Mouse (Mus musculus) limb, embryonic 12.5 days (tissue): ENCODE data around the gene Pde4d. TPM values are rescaled to one million over a fixed set of nuclear protein-coding genes. Genes with fewer than 3 reads are reported as not detected.
A peak's percentile ranks its signal among the peaks of the same experiment; 100 is the strongest.

Source experiments
- ATAC-seq: fragments of 200-750 bp; cut with Nextera tagmentation; 2 replicates; pipeline ENCODE4 v1.8.0; 2017; ENCODE audit warnings: low read depth, moderate TSS enrichment; ENCODE audit not compliant: insufficient number of reproducible peaks, insufficient read depth, low FRiP score, low TSS enrichment
- H3K27ac ChIP-seq: fragments of 300-500 bp; sonication (generic); 2 replicates; pipeline ENCODE4 v1.5.1; 2016; ENCODE audit warnings: mild to moderate bottlenecking, moderate library complexity
- H3K27me3 ChIP-seq: fragments of 300-500 bp; sonication (generic); 2 replicates; pipeline ENCODE4 v1.6.1; 2016; ENCODE audit warnings: mild to moderate bottlenecking, moderate library complexity
- H3K36me3 ChIP-seq: fragments of 300-500 bp; sonication (generic); 2 replicates; pipeline ENCODE4 v1.6.1; 2016; ENCODE audit warnings: mild to moderate bottlenecking, moderate library complexity
- H3K4me1 ChIP-seq: fragments of 300-500 bp; sonication (generic); replicated peaks from 2 replicates; pipeline ENCODE4 v1.6.1; 2016
- H3K4me2 ChIP-seq: fragments of 300-500 bp; sonication (generic); 2 replicates; pipeline ENCODE4 v1.6.1; 2016; ENCODE audit warnings: mild to moderate bottlenecking, moderate library complexity
- H3K4me3 ChIP-seq: fragments of 300-500 bp; sonication (generic); replicated peaks from 2 replicates; pipeline ENCODE4 v1.5.1; 2016; ENCODE audit warnings: mild to moderate bottlenecking
- H3K9ac ChIP-seq: fragments of 300-500 bp; sonication (generic); replicated peaks from 2 replicates; pipeline ENCODE4 v1.6.1; 2016; ENCODE audit warnings: mild to moderate bottlenecking, moderate library complexity
- H3K9me3 ChIP-seq: fragments of 300-500 bp; sonication (generic); 2 replicates; pipeline ENCODE4 v1.6.1; 2016; ENCODE audit warnings: mild to moderate bottlenecking, moderate library complexity
- WGBS: fragments of 180-500 bp; shearing (Covaris S2); methylation state at CpG from one replicate; pipeline ENCODE4 v1.1.7; 2016; 5-methylcytosine and 5-hydroxymethylcytosine counted together
- polyA plus RNA-seq: library from polyadenylated mRNA; unstranded; fragments of >200 nt; fragmentation: Nextera tagmentation; extraction: Ambion mirVana; gene quantifications from 2 replicates; pipeline ENCODE4 v1.2.1, GENCODE M21; 2016

The Pde4d gene
- polyA plus RNA-seq, 1 experiment from 2014 or later: 23.7 TPM

DNA sequence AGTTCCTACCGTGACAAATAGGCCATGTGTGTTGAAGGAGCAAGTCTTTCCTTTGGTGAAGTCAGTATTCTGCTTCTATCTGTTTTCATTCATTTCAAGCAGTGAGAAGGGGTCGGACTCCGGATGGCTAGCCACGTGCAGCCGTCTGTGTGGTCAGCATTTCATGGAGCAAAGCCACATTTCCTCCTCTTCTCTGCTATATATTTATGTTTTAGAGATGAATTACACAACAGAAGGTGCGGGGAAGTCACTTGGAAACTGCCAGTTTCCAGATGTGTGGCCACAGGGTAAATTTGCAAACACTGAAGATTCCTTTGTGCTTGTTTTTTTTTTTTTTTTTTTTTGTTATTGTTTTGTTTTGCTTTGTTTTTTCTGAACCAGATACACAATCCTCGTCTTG, 828.0 kb downstream of the Pde4d start:
- H3K9ac ChIP-seq: no peak overlapping the region
- no peak overlapping the region for H3K27ac ChIP-seq
- H3K9me3 ChIP-seq: peaks cover 8% of the 10 kb centered on the region; the same call in 1 of the 2 replicates
- no peak overlapping the region for H3K4me3 ChIP-seq
- no peaks in the 10 kb centered on the region for H3K36me3 ChIP-seq
- ATAC-seq: no peak
- H3K27me3 ChIP-seq: no peaks in the 10 kb centered on the region
- peaks cover 14% of the 10 kb centered on the region for H3K4me1 ChIP-seq
- H3K4me2 ChIP-seq: no peak overlapping the region
- WGBS: 43% methylated on average over 7 of the region's 7 CpGs

DNA sequence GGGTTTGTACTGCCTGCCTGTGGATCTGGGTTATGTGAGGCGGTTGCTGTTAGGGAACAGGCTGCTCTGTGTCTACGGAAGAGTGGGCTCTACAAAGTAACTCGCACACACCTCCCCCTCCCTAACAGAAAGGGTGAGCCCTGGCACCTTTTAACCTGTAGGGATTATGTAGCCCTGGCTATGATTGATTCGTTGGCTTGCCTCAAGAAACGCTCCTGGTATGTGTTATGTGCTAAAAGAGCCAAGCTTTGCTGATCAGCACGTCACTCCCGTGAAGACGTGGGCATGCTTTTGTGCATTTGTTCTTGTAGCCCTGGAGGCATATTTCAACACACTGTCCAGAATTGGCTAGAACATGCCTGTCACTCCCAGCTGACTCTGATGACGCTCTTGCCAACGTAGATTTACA, 828.8 kb downstream of the Pde4d start:
- ATAC-seq: no peak
- H3K9me3 ChIP-seq: peaks cover 8% of the 10 kb centered on the region; the same call in 1 of the 2 replicates
- no peak overlapping the region for H3K4me3 ChIP-seq
- 43% methylated on average over 10 of the region's 10 CpGs for WGBS
- H3K4me2 ChIP-seq: peak overlapping the region; percentile 29; the same call in 1 of the 2 replicates
- peaks cover 14% of the 10 kb centered on the region for H3K4me1 ChIP-seq
- H3K36me3 ChIP-seq: no peaks in the 10 kb centered on the region
- no peaks in the 10 kb centered on the region for H3K27me3 ChIP-seq
- H3K9ac ChIP-seq: no peak overlapping the region
- H3K27ac ChIP-seq: no peak overlapping the region

DNA sequence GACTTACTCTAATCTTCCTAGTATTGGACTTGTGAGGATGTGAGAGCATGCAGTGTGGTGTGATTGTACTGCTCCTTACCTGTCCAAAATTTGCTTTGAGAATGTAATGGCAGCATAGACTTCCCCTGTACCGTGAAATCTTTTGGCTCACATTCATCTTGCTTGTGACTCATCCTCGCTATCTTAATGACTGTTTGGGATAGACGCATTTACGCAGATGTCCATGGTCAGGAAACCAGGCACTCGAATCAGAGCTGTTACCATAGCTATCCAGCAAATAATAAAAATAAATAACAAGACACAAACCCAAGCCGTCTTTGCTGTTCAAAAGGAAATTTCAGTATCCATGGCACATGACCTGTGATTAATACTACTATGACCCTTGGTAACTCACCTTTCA, 829.5 kb downstream of the Pde4d start:
- Histone ChIP-seq H3K27ac (no peak overlapping the region), H3K4me2 (no peak overlapping the region), H3K27me3 (no peaks in the 10 kb centered on the region), H3K4me3 (no peak overlapping the region), H3K4me1 (peaks cover 14% of the 10 kb centered on the region), H3K9me3 (peaks cover 8% of the 10 kb centered on the region; the same call in 1 of the 2 replicates), H3K9ac (no peak overlapping the region), H3K36me3 (no peaks in the 10 kb centered on the region)
- ATAC-seq: no peak
- 84% methylated on average over 6 of the region's 6 CpGs for WGBS

DNA sequence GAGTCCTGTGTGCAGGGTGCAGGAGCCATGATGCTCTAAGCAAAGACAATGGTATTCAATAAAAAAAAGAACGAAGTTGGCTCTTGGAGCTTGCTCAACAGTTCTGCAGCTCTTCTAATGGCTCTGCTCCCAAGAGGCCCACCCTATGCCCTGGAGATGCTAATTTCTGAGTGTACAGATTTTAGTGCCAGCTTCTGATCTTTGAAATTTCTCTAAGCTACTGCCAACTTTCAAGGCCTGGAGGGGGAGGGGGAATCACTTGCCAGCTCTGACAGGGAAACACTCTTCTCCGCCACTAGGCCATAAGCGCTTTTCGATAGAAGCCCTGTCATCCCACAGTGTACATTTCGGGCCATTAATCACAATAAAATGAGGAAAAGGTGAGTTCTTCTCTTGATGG, 830.7 kb downstream of the Pde4d start:
- no peak for ATAC-seq
- no peaks in the 10 kb centered on the region for H3K27me3 ChIP-seq
- WGBS: 94% methylated on average over 5 of the region's 5 CpGs
- no peaks in the 10 kb centered on the region for H3K36me3 ChIP-seq
- H3K4me1 ChIP-seq: peaks cover 14% of the 10 kb centered on the region
- no peak overlapping the region for H3K4me2 ChIP-seq
- no peak overlapping the region for H3K27ac ChIP-seq
- no peak overlapping the region for H3K4me3 ChIP-seq
- peaks cover 3% of the 10 kb centered on the region; the same call in 1 of the 2 replicates for H3K9me3 ChIP-seq
- no peak overlapping the region for H3K9ac ChIP-seq

DNA sequence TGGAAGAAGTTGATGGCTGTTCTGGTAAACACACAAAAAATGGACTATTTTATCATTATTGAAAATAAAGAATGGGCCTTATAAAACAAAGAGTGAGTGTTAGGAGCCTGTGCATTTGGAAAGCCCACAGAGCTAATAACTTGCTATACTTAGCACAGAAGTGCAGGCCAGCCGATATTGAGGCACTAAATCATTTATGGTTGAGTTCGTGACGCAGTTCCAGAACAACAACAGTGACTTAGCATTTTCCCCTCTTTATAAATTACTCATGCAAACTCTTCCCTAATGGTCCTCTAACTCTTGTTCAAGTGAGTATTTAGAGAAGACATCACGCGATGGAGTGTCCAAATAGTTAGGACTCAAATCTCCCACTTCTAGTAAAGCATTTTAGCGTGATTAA, 837.7 kb downstream of the Pde4d start:
- Histone ChIP-seq H3K27ac (no peak overlapping the region), H3K4me3 (no peak overlapping the region), H3K9me3 (no peaks in the 10 kb centered on the region), H3K9ac (no peak overlapping the region), H3K27me3 (no peaks in the 10 kb centered on the region), H3K36me3 (no peaks in the 10 kb centered on the region), H3K4me2 (no peak overlapping the region), H3K4me1 (no peaks in the 10 kb centered on the region)
- ATAC-seq: no peak
- WGBS: 68% methylated on average over 6 of the region's 6 CpGs

DNA sequence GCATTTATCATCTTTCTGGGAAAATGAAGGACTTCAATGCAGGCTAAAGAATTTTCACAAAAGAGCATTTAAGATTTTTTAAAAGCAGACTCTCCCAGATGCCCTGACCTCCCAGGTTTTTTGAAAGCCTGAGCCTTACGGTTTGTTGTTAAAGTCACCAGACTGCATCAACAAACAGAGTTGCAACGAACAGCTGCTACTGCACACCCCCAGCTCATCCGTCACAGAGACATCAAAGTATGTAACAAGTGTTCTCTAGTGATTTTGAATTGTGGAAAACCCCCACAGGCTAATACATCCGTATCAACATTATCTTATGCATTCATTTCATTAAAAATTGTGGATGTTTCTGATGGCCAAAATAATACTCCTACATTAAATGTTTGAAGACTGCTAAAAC, 841.2 kb downstream of the Pde4d start:
- Histone ChIP-seq H3K9ac (no peak overlapping the region), H3K27me3 (no peaks in the 10 kb centered on the region), H3K9me3 (no peaks in the 10 kb centered on the region), H3K27ac (no peak overlapping the region), H3K36me3 (no peaks in the 10 kb centered on the region), H3K4me1 (no peaks in the 10 kb centered on the region), H3K4me2 (no peak overlapping the region), H3K4me3 (no peak overlapping the region)
- ATAC-seq: no peak
- 32% methylated on average over 4 of the region's 4 CpGs for WGBS

DNA sequence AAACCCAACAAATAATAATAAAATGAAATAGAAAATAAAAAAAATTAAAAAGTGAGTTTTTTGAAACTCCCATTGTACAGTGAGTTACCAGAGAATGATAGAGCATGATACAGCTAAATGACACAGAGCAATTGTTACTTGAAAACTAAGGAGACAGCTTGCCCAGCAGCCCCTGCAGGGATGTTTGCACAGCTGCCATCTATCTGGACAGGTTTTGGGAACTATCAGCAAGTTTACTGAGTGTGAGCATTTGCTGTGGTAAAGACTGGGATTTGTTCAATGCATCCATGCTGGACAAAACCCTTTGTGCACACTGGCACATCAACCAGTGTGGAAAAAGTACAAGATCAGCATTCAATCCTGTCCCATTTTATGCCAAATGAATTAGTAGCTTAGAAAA, 843.3 kb downstream of the Pde4d start:
- Histone ChIP-seq H3K4me3 (no peak overlapping the region), H3K36me3 (no peaks in the 10 kb centered on the region), H3K27me3 (no peaks in the 10 kb centered on the region), H3K4me2 (no peak overlapping the region), H3K27ac (no peak overlapping the region), H3K9me3 (no peaks in the 10 kb centered on the region), H3K9ac (no peak overlapping the region), H3K4me1 (no peaks in the 10 kb centered on the region)
- no peak for ATAC-seq

DNA sequence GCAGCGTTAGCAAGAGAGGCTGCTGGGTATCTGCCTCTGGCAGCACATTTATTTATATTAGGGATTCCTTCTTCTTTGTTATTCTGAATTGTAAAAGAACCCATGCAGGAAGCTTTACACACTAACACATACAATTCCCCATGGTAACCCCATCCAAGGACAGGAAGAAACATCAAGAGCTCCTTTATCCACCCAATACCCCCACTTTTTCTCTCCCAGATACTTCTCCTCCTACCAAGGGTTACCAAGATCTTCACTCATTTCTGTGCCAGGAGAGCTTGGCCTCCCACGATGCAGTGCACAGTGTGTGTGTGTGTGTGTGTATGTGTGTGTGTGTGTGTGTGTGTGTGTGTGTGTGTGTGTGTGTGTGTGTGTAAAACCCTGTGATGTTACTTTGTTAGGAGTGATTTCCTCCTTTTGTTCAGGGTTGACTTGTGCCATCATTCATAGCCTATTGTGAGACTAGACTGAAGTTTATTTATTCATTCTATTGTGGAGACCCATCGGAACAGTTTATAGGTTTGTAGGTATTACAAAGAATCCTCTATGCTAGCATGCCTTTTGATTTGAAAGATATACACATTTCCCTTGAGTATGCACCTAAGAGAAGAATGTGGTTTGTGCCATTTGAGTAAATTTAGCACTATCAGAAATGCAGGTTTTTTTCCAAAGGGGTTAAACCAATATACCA, 846.7 kb downstream of the Pde4d start:
- Histone ChIP-seq H3K36me3 (no peaks in the 10 kb centered on the region), H3K9me3 (no peaks in the 10 kb centered on the region), H3K4me2 (no peak overlapping the region), H3K4me1 (no peaks in the 10 kb centered on the region), H3K9ac (no peak overlapping the region), H3K27ac (no peak overlapping the region), H3K27me3 (no peaks in the 10 kb centered on the region), H3K4me3 (no peak overlapping the region)
- 76% methylated on average over 3 of the region's 3 CpGs for WGBS
- ATAC-seq: no peak

DNA sequence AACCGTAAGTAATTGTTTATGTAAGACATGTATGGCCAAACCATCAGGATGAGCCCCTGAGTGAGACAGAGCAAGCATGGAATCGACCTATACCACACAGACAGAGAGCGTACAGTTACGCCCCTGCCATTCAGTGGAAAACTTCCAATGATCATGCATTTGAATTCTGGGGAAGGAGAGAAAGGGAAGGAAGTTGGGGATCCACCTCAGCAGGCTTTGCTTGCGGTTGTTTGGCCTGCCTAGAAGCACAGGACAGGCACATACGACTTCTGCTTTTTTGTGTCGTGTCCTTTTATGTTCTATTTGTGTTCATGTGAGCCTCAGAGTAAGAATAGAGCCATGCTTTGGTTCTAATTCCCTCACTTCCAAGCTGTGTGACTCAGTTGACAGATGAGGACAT, 849.1 kb downstream of the Pde4d start:
- H3K4me2 ChIP-seq: no peak overlapping the region
- ATAC-seq: no peak
- H3K4me3 ChIP-seq: no peak overlapping the region
- H3K27ac ChIP-seq: no peak overlapping the region
- no peaks in the 10 kb centered on the region for H3K9me3 ChIP-seq
- no peaks in the 10 kb centered on the region for H3K4me1 ChIP-seq
- WGBS: 91% methylated on average over 7 of the region's 7 CpGs
- no peaks in the 10 kb centered on the region for H3K36me3 ChIP-seq
- H3K9ac ChIP-seq: no peak overlapping the region
- H3K27me3 ChIP-seq: no peaks in the 10 kb centered on the region

DNA sequence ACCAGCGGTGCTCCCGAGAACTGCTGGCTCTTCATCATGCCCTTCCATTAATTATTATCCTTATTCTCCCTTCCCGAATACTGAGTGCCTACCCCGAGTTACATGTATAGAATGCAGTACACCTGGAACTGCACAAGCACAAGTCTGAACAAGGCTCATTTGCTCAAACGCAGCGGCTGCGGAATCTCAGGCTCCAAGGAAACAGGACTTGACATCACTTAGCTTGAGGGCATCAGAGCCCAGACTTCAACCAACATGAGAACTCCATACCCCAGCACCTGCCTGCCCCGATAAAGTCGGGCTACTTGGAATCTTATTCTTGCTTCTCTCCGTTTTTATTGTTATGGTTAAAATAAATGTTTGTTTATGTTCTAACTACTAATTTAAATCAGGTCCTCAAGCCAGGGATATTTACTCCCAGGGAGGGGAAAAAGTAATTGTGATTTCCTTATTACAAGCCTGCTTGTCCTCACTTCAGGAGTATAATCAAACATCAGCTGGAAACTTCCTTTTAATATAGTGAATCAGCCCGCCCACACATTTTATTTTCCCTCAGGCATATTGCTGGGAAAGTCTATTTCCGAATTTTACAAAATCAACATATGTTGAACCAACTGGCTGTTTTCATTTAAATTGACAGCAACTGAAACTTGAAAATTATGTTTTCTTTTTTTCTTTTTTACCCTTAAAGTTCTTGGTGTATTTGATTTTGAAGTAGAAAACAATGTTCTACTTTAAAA, 849.9 kb downstream of the Pde4d start:
- Histone ChIP-seq H3K27ac (no peak overlapping the region), H3K4me3 (no peak overlapping the region), H3K27me3 (no peaks in the 10 kb centered on the region), H3K4me2 (no peak overlapping the region), H3K4me1 (no peaks in the 10 kb centered on the region), H3K36me3 (no peaks in the 10 kb centered on the region), H3K9ac (no peak overlapping the region), H3K9me3 (no peaks in the 10 kb centered on the region)
- no peak for ATAC-seq
- 77% methylated on average over 12 of the region's 12 CpGs for WGBS

DNA sequence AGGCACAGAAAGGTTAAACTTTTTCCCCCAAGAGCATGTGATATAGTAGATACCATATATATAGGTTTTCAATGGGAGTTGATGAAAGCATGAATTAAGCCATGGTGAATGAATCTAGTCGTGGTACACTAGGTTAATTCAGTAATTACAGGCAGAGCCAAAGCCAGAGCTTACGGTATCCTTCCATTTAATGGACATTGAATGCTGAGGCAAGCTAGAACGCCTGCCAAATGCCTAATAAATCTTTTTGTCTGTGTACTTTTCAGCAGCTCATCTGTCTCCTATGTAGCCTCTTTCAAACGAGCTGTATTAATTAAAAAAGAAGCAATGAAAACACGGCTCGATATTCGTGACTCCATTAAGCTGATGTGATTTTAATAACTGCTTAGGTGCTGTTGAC, 862.8 kb downstream of the Pde4d start:
- 29% methylated on average over 7 of the region's 7 CpGs for WGBS
- ATAC-seq: no peak

More for the DNA sequence above, 862.8 kb downstream of the Pde4d start:
- Histone ChIP-seq H3K9ac (no peak overlapping the region), H3K9me3 (no peaks in the 10 kb centered on the region), H3K27me3 (no peaks in the 10 kb centered on the region), H3K27ac (no peak overlapping the region), H3K36me3 (no peaks in the 10 kb centered on the region), H3K4me3 (no peak overlapping the region), H3K4me1 (no peaks in the 10 kb centered on the region), H3K4me2 (no peak overlapping the region)
